Mouse (Mus musculus) mouse embryonic stem cell (cell line): ENCODE measurements around the gene A130010J15Rik.

Source experiments
- in situ Hi-C, 2 experiments: fragments of 300-500 bp; cut with MboI; formaldehyde crosslinking; loops; 1 replicate in 1 of 2; 3 replicates in 1 of 2; pipeline ENCODE4 v1.14.3; 2019 to 2020; ENCODE audit warnings: low sequenced_read_pairs in 2 of 2, low pct_unique_long_range_greater_than_20kb in 1 of 2, mixed read lengths in 1 of 2; ENCODE audit not compliant: unreplicated experiment in 1 of 2

A130010J15Rik gene

DNA sequence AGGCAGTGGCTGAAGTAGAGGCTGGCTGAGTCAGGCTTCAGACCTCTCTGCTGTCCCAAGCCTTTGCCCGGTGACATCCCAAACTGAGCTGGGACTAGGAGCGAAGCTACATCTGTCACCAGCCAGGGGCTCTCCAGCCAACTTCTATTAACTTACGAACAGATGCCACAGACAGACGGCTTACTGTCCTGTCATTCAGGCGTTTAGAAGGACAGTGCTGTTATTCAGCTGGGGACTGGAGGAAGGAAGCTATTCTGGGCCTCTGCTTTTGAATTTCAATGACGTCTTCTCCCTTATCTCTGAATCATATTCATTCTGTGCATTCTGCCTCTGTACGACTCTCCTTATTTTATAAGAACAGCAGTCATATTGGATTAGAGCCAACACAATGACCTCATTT is 16.7 kb upstream of the A130010J15Rik start:
- in situ Hi-C loops: no loop called here

- in situ Hi-C loops: no loop called here
Measured at GRCm38 (mm10) chr1:193152872-193153271, 15.0 kb upstream of the A130010J15Rik start, which contains the start of gene Irf6. Irf6 (plus strand) TSS chr1:193153111.

- in situ Hi-C loops: no loop called here
Measured at GRCm38 (mm10) chr1:193153561-193153960, 14.3 kb upstream of the A130010J15Rik start.

DNA sequence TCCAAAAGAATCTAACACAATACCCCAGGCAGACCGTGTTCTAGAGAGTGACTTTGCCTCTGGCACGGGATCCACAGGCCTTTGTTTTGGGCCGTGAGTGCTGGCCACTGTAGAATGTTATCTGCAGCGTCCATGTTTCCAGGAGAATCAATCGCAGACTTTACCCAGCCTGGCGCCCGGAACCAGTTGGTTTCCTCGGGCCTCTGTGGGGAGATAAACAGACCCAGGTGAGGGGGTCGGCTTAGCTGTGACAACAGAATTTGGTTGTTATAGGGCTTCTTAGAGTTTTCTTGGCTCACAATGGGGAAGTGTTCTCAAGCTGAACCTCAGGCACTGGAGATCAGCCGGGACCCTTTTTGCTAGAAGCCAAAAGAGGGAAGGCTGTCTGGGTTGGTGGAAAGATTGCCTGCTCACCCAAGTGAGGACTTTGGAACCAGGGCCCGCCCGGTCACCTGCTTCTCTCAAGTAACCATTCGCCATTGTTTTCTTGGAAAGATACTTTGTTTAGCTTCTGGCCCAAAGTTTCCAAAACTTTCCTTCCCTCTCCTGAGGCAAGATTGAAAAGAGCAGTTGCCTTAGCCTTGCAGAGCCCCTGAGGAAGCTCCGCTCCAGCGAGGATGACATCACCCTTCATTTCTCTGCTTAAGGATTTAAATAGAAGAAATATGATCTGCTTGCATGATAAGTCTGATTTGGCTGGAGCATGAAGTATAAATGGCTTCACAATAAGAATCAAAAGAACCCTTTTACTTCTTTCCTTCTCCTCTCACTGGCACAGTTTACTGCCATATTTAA is 11.3 kb upstream of the A130010J15Rik start:
- in situ Hi-C loops: no loop called here

- in situ Hi-C loops: no loop called here
Measured at GRCm38 (mm10) chr1:193157111-193157492, 10.7 kb upstream of the A130010J15Rik start.

DNA sequence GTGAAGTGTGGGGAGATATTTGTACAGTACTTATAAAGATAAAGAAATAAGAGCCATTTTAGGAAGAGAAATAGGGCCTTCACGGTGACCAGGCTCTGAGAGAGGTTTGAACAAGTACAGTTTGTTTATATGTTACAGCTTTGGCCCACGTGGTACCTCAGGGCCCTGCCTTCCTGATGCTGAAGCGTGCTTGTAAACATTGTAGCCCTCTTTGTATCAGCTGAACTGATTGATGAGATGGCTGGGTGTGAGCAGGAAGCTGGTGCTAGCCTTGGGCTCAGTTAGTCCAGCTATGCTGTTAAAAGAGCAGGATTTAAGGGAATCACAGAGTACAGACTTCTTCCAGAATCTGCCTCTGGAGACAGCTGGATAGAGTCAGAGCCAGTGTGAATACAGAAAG is 8.7 kb upstream of the A130010J15Rik start:
- in situ Hi-C loops: no loop called here

- in situ Hi-C loops: no loop called here
Measured at GRCm38 (mm10) chr1:193159613-193160012, 8.2 kb upstream of the A130010J15Rik start.

GRCm38 (mm10) chr1:193160317-193161032 is 7.4 kb upstream of the A130010J15Rik start:
- in situ Hi-C loops: no loop called here

GRCm38 (mm10) chr1:193169228-193169627 is 1.4 kb downstream of the A130010J15Rik start:
- in situ Hi-C loops: no loop called here

GRCm38 (mm10) chr1:193169856-193170255 is 2.0 kb downstream of the A130010J15Rik start:
- in situ Hi-C loops: no loop called here

DNA sequence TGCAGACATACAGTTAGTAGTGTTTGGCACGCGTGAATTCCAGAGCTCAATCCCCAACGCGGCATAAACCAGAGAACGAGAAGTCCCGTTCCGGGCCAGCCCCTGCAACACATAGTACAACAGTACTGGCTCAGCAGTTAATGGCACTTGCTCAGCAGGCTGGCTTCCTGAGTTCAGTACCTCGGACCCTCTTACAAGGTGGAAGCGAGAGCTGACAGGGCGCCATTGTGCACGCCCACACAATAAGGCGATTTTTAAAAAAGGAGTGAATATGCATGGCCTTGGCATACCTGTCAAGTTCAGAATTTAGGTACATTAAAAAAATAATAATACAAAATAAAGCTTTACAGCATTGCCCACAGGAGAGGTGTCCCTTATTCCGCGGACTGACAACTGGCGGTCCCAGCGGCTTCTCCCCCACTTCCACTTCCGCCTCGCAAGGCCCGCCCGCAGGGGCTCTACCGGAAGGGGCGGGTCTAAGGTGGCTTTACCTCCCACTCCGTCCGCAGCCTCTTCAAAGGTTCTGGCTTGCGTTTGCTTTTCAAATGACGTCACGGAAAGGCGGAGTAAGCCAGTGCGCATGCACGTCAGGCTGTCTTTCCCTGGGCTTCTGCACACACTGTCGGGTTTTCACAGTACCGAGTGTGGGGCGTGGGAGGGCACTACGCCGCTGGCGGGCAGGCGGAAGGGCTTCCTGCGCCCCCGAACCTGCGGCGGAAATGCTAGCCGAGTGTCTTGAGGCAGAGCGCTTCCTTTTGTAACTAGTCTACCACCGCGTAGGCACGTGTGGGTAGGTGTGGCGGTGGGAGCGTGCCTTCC is 5.4 kb downstream of the A130010J15Rik start:
- in situ Hi-C loops: no loop called here

- in situ Hi-C loops: no loop called here
Measured at GRCm38 (mm10) chr1:193173810-193174129, 5.9 kb downstream of the A130010J15Rik start.

DNA sequence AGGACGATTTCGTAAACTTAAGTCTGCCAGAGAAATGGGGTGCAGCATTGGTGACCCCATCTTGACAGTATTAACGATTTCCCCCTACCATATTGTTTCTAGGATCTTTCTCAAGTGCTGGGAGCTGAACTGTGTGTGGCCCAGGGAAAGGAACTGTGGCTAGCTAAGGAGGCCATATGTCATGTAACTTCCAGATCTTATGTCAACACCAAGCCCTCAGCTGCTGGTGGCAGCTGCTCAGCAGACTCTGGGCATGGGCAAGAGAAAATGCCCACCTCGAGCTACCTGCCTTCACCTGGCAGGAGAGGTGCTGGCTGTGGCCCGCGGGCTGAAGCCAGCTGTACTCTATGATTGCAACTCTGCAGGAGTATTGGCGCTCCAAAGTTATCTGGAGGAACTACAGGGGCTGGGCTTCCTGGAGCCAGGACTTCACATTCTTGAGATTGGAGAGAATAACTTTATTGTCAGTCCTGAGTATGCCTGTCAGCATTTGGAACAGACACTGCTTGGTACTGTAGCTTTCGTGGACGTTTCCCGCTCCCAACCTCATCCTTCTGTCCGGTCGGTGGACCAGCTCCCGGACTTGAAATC is 6.4 kb downstream of the A130010J15Rik start:
- in situ Hi-C loops: no loop called here

GRCm38 (mm10) chr1:193181104-193181503 is 13.3 kb downstream of the A130010J15Rik start:
- in situ Hi-C loops: no loop called here

DNA sequence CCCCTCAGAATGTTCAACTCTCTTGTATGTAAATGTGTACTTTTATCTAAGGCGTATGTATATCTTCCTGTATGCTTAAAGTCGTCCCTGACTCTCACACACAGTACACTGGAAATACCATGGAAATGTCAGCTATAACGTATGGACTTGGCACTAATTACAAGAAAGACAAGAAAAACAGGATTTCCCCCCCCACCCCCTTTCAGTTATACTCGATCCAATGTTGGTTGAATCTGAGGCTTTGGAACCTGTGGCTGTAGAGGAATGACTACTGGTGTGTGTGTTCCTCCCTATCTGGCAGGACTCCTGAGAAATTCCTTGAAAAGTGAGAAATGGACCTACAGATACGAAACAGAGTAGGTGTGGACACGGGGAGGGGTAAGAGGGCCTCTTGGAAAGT is 20.4 kb downstream of the A130010J15Rik start:
- in situ Hi-C loops: no loop called here

GRCm38 (mm10) chr1:193189151-193189621 is 21.3 kb downstream of the A130010J15Rik start:
- in situ Hi-C loops: no loop called here

- in situ Hi-C loops: no loop called here
Measured at GRCm38 (mm10) chr1:193189771-193190170, 21.9 kb downstream of the A130010J15Rik start.

- in situ Hi-C loops: no loop called here
Measured at GRCm38 (mm10) chr1:193191675-193192283, 23.9 kb downstream of the A130010J15Rik start.
